Mouse (Mus musculus): ENCODE data around the gene Rph3al.

DNA sequence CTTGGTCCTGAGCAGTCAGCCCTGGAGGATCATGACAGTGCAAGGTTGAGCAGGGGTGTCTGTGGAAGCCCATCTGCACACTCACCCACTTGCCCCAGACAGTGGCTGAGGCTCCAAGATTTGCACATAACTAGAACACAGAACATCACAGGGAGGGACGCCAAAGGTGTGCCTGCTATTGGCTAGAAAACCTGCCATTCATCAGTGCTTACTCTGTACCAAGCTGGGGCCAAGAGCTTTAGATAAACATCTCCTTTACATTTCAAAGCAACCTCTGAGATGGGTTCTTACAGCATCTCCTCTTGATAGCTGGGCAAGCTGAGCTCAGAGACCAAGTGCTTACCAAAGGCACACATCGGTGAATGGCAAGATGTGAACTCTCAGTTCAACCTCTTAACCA lies 10.3 kb downstream of the Rph3al start:
- TF ChIP-seq EP300 (optimal IDR thresholded peaks at IDR 0.05) (no peak), CTCF (IDR thresholded peaks at IDR 0.05; ENCODE audit: low read depth) (no peak)
